Mouse (Mus musculus) CD4-positive, CD25-positive, alpha-beta regulatory T cell, adult 9 weeks (primary cell): ENCODE results near the gene Tmem255a. TPM values are rescaled to one million over a fixed set of nuclear protein-coding genes. Genes with fewer than 3 reads are reported as not detected.

ENCODE experiments used
- polyA plus RNA-seq: library from polyadenylated mRNA; unstranded; fragments of 100-300 nt; shearing (Covaris generic); gene quantifications from one replicate; pipeline ENCODE4 v1.2.1, GENCODE M21; 2017

Gene Tmem255a
- 1.1 TPM for polyA plus RNA-seq

GRCm38 (mm10) chrX:38251851-38252571, at the start of gene Tmem255a:
Gene Tmem255a, minus strand, starts transcription at chrX:38252439.

GRCm38 (mm10) chrX:38189552-38190457, 62.4 kb downstream of the Tmem255a start, which contains the start of gene Zbtb33:
Gene Zbtb33, plus strand, starts transcription at chrX:38189793.

Other genes with a start within 250 kb of the Tmem255a start
- not detected for gene Btg1-ps1, start 233.6 kb downstream of the Tmem255a start, polyA plus RNA-seq
- not detected for gene Btg1-ps2, start 209.3 kb downstream of the Tmem255a start, polyA plus RNA-seq
- gene Rhox10, start 186.0 kb downstream of the Tmem255a start, polyA plus RNA-seq: not detected
- not detected for gene Rhox11, start 167.3 kb downstream of the Tmem255a start, polyA plus RNA-seq
- gene Rhox12, start 141.5 kb downstream of the Tmem255a start, polyA plus RNA-seq: not detected
- not detected for gene Rhox13, start 131.2 kb downstream of the Tmem255a start, polyA plus RNA-seq
- 1.3 TPM for gene Zbtb33, start 62.6 kb downstream of the Tmem255a start, polyA plus RNA-seq
- not detected for gene Atp1b4, start 63.7 kb upstream of the Tmem255a start, polyA plus RNA-seq
- 66.3 TPM for gene Lamp2, start 204.0 kb upstream of the Tmem255a start, polyA plus RNA-seq